Mouse (Mus musculus): ENCODE measurements around the gene Ak2.

The Ak2 gene

DNA sequence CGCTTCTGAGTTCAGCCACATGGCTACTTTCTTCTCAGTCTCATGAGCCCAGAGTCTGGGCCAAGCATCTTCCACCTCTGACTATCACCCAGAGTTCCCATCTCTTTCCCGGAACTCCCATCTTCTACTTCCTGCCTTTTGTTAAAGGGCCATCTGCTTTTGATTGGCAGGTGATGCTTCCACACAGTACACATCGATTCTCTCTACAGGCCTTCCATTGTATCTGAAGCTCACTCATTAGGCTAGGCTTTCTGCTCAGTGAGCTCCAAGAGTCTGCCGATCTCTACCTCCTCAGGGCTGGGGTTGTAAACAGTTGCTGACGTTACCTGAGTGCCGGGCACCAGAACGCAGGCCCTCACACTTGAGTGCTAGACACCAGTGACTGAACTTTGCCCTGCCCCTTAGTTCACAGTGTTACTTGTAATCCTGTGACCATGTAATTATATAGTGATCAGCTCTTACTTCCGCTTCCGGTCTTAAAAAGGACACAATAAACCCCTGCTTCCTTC lies at the start of gene Ak2:
Gene Ak2 (plus strand): TSS at position 459 of the 509 bp plus-strand sequence.
- no peak for DNase-seq

DNA sequence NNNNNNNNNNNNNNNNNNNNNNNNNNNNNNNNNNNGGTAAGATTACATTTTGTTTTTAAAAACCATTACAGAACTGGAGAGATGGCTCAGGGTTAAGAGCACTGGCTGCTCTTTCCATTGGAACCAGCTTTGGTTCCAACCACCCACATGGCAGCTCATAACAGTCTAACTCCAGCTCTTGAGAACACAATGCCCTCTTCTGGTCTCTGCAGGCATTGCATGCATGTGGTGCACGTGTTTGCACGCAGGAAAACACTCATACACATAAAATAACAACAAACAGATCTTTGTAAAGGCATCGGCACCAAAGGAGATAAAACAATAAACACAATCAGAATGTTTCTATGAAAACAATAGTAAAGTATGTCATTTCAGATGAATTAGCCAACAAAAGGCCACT lies 49.4 kb upstream of the Ak2 start:
- no peak for DNase-seq

DNA sequence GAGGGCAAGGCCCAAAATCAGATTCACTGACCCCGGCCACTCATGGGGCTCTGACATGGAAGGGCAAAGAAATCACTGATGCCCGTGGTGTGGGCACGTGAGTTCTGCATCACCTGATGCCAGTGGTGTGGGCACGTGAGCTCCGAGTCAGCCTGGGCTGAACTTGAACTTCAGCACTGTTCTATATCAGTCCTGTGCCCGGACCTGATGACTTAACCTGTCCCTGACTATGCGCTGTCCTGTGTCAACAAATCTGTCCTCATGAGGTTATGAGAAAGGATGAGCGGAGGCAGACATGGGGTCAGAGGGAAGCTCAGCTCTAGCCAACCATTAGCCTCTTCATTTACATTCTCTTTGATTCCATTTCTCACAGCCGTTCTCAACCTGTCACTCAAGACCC lies 45.0 kb upstream of the Ak2 start:
- DNase-seq: no peak

DNA sequence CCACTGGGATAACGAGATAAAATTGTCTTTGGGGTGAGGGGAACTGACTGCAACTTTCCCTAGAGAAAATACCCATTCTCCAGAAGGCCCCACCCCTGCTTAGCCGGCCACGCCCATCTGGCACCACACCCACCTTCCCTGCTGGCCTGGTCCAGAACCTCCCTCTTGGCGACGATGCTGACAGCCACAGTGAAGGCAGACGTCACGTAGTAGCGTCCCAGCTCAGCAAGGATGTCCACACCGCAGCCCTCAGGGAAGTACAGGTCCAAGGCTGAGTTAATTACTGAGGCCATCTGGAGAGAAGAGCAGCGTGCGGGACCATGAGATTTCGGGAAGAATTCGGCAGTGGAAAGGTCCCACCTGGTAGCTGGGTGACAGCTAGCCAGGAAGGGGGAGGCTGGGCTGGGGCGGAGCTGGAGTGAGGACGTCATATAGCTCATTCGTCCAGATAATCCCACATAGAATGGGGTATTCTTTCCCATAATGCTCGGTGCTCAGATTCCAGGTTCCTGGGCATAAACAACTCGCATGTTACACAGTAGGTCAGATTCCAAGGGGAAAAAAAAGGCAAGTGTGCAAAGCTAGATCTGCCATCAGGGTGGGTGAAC lies 44.3 kb upstream of the Ak2 start:
- DNase-seq: peak; percentile 59 to 62

DNA sequence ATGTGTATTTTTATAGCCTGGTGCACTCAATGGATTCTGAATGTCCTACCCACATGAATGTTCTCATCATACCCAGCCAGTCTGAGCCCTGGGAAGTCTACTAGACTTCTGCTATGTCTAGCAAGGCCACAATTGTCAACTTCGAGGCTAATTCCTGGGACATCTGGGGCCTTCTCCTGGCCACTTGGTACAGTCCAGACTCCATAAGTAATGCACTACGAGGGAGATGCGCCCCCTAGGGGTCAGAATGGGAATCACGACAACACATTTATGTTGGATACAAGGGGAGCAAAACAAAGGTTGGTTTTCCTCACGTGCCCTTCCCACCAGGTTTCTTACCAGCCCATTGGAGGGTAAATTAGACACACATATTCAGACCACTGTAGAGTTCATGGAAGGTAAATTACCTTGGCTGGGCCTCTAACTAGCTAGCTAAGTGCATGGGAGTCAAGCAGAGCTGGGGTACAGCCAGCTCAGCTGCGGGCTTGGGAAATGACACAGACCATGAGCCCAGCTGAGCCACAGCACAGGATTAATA lies 43.6 kb upstream of the Ak2 start:
- DNase-seq: peak; percentile 81 to 85

DNA sequence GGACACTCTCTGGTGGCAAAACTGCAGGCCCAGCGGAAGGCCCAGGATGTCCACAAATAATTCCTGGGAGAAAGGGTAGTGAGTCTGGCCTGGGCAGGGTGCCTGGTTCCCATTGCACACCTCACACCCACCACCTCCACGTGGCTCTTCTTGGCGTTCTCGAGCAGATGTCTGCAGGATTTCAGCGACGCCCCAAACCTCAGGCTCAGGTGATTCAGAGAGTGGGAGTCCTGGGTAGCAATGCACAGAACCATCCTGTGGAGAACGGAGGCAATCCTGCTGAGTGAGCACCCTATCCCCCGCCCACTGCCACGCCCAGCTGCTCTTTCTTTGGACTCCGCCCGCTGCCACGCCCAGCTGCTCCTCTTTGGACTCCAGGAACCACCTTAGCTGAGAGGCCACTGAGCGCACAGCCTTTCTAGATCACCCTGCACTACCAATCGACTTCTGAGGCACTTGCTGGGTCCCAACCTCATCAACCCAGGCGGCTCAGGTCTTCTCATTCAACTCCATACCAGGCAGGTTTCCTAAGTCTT lies 42.2 kb upstream of the Ak2 start:
- DNase-seq: no peak

DNA sequence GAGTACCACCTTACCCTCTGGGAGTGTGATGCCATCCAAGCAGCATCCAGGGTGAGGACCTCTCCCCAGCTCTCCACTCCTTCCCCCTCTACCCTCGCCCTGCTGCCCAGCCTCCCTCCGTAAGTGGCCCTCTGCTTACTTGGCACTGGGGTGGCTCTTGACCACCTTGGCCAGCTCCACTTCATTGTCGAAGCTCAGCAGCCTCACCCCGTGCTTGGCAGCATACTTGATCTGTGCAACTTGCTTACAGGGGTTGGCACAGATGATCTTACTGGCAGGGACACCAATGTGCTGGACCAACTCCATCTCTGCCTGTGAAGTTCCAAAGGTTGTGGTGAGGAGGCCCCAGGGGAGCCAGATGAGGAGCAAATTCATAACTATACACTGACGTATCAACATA lies 41.3 kb upstream of the Ak2 start:
- peak; percentile 71 to 87 for DNase-seq

DNA sequence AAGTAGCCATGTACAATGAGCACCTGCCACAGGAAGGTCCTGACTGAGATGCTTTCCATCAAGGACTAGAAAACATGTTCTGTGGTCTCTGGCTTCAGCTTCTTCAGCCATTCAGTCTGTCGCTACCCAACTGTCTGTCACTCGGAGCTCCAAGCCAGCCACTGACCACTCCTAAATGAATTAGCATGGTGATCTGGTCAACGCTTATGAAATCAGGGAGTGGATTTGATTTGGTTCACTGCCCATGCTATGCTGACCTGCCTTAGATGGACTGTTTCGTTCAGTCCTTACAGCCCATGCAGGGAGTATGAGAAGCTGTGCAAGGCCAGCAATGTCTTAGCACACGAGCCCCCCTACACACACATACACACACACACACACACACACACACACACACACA lies 37.9 kb upstream of the Ak2 start:
- no peak for DNase-seq

DNA sequence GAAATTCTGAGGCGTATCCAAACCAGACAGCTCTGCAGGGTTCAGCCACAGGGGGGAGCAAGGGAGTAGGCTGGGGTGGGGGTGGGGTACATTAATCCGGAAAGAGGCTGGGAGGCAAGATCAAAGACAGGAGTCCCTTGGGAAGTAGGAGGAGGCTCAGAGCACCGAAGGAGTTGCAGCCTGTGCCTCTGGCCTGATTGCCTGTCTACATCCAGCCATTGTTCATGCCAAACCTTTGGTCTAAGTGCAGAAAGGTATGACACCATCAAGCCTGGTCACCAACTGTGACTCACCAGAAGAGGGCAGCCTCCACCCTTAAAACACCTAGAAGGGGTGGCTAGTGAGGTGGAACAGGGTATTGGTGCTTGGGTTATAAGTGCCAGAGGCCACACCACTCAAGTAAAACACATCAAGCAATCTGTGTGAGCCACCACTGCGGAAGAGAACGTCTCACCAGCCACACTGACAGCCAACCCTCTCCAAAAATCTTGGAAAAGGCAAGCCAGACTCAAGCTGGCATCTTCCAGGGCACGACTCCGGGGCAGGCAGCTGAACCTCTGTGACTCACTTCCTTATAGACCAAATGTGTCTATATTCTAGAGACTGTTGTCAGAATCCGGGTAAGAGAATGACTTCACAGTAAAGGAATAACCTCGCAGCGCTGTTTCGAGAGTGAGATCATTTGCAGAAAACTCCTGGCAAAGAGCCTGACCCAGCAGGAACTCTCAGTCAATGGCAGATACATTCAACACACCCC lies 34.4 kb upstream of the Ak2 start:
- peak; percentile 77 to 80 for DNase-seq

DNA sequence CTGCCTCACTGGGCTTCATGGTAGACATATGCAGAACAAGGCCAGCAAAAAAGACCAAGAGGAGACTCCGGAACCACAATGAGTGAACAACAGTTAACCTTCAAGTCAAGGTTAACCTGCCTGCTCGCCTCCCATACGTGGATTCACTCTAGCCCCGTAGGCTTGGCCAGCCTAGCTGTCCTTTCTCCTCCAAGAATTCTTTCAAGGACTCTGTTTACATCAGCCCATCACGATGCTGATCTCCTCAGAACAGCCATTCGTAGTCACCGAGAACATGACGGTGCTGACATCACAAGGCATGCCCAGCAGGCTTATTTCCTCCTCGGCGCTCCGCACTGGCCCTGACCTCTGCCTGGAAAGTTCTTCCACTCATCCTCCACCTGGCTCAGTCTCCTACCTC lies 33.6 kb upstream of the Ak2 start:
- DNase-seq: no peak

DNA sequence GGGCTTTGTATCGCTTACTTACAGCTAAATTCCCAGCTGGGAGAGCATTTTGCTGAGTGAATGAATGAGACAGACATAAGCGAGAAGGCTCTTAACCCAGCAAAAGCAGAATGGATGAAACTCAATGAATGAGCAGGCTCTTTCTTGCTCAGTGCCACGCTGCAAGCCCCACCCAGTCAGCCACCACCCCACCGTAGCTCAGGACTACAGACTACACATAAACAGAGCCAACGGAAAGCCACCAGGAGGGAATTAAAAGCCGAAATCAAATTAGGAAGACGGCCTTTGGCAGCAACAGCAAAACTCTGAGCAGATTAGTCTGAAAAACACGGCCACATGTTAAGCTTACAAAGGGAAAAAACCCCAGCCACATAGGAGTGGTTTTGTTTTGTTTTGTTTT lies 32.9 kb upstream of the Ak2 start:
- DNase-seq: peak; percentile 43 to 45

DNA sequence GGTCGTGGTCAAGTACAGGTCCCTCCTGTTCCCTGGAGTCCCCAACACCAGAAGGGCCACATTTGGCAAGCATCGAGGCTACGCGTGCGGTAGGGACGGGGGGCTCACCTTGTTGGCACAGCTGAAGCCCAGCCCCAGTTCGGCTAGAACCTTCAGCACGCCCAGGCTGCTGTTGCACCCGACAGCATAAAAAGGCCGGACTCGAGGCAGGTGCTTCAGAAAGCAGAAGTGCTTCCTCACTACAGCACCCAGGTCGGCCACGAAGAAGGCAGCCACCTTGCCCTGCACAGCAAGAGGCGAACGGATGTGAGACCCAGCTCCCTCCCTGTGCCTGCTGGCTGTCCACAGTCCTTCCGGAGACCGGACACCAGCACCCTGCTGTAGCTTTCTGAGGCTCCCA lies 32.1 kb upstream of the Ak2 start:
- peak in 1 of 2 experiments; percentile 25 for DNase-seq

DNA sequence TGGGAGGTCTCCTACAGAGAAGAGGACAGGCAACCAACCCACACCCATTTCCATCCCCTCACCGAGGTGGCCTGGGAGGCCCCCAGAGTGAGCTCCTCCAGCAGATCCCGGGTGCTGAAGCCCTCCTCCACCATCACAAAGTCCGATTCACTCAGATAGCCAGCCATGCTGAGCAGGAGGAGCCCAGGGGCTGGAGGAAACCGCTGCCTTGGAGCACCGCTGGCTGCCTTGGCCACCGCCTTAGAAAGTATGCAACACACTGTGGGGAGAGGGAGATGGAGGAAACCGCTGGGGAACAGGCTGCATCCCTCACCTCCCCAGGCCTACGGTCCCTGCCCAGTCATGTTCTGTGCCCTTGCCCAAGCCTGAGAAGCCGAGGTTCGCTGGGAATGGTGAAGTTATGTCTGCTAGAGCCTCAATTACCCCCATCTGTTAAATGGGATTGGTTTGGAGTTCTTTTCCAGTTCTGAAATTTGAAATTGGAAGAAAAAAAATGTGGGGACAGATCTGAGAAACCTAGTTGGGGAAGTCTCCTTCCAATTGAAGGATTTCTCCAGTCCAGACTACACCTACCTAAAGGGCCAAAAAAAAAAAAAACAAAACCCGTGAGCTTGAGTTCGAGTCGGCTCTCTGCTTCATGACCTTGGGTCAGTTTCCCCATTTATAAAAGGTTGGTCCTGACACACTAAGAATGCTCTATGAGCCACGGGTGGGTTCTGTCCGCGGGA lies 30.3 kb upstream of the Ak2 start:
- DNase-seq: peak in 1 of 2 experiments; percentile 17

DNA sequence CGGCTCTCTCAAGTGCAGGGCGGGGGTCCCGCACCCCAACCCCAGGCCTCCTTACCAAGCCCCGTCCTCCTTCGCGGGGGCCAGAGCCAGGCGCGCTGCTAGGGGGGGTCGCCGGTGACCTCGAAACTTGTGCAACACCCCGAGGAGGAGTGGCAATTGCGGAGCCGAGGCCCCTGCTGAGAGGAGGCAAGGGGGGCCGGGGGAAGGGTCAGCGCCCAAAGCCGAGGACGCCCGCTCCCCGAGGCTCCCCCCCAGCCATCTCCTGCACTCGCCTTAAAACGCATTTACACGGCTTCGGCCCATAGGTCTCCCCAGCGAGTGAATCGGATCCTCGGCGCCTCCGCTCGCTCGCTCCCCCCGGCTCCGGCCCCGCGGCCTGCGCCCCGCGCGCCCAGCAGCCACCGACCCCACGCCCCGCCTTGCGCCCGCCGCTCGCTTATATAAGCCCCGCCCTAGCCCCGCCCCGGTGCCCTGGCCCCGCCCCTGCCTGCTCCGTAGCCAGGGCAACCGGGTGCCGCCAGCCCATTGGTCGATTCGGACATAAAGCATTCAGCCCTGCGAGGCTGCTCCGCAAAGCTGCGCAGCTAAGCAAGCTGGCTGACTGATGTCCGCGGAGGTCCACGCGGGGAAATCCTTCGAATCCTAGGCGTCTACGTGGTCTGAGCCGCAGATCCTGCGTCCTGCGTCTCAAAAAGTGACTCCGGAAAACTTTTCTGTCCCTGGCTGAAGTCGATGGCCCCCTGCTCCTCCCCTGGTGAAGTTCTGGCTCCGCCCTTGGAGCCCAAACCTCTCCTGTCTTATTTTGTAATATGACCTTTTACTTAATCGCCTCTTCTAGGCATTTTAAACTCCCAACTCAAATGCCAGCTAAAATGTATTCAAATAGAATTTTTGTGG lies 29.5 kb upstream of the Ak2 start, which contains the start of gene Azin2:
Gene Azin2 (minus strand): TSS at position 414 of the 897 bp plus-strand sequence.
- peak; percentile 99 for DNase-seq

DNA sequence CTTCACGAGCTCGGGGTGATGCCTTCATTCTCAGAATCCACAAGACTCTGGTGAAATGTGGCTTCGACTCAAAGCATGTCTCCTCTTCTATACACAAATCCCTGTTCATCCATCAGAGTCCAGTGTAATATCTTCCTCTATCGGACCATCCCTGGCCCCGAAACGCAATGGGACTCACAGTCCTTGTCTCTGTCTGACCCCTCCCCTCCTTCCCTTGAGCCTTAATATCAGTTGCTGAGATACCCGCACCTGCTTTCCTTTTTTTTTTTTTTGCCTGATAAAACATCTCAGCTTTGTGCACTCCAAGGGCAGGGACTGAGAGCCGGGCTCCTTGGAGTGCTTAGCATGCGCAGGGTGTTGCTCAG lies 28.9 kb upstream of the Ak2 start:
- no peak for DNase-seq

DNA sequence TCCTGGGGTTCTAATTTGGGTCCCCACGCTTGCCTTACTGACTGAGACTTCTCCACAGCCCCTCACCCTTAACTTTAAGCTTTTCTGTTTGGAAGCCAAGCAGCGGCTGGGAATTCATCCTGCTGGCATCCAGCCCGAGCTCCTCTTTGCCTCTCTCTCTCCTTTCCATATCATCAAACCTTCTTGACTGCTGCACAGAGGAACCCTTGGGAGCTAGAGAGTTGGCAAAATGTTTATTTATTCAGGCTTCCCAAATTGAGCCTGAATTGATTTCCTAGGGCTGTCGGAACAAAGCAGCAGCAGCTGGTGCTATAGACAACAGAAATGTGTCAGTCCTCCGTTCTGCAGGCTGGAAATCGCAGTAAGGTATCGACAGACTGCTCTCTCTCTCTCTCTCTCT lies 25.0 kb upstream of the Ak2 start:
- peak; percentile 62 to 64 for DNase-seq

DNA sequence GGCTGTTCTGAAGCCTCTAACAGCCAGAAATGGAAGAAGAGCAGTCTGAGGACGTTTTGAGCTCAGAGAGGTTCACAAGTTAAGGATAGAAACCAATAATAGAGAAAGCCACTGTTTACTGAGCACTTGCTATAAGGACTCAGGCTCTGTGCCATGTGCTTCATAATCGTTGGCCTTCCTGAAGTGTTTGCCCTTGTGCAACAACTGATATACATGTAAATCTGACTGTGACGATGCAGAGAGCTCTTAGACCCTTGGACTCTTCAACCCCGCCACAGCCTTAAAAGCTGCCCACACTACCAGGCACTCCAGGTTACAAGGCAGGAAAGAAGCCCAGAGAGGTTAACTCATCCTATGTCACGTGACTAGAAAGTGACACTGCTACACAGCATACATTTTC lies 22.7 kb upstream of the Ak2 start:
- DNase-seq: no peak

DNA sequence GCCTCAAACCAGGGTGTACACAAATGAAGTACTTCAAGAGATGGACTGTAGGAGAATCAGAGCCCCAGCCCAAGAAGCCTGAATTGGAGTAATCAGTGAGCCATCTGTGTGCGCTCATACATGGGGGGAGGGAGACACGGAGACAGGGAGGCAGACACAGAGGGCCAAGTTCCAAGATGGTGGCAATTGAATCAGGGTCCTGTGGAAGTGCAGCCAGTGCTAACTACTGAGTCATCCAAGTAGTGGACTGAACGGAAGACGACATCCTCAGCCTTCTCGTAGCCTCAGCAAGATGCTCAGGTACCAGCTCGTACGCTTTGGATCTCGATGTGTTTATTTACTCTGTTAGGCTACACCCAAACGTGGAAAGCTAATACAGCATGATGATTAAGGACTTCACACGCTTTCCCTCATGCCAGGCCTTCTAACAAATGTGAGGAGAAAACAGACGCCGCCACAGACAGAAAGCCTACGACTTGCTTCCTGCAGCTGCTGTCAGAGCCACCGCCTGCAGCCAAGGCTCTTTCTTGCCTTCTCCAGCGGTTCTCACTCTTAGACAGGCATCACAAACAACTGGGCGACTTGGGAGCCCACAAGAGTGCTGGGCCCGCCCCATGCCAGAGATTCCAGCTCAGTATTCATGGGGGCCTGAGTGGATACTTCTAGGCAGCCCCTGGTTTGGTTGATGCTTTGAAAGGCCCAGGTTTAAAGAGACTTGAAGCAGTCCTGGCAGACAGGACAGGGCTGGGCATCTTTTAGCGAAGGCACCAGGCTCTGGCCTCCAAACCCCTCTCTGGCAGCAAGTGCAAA lies 21.9 kb upstream of the Ak2 start:
- no peak for DNase-seq

DNA sequence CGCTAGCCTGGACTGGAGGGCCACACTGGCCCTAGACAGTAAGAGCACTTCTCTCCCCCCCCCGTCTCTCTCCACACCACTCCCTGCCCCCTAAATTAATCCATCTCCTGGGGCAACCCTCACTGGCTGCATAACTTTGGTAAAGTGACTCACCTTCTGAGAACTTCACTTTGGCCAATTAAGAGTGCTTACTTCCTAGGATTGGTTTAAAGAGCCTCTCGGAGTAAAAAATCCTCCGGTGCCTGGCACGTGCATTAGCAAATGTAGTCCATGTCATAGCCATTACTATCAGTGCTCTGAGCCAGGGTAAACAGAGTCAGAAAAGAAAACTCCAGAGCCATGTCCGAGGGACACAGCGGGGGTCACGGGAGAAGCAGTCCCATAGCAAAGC lies 21.3 kb upstream of the Ak2 start:
- no peak for DNase-seq

DNA sequence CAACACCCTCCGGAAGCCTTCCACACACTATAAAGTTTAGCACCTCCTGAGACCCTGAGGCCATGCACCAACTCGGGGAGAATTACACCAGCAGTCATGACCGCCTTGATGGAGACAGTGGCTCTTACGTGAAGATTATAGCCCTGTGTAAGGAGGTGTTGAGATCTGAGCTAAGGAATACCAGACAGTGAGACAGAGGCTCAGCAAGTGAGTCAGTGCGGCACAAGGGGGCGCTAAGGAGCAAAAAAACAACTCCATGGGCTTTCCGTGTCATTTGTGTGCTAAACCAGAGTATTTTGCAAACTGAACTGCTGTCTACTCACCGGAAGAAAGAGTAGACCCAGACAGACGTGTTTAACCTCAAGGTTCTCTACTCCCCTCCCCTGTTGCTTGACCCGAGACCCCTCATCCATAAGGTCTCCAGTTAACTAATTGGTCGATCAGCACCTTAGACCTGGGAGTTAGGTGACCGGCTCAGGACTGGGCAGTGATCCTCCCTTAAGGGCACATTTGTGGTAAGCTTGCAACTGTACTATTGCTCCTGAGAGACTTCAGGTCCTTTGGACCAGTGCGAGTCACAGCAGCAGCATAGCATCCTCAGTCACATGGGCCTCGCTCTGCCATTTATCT lies 20.6 kb upstream of the Ak2 start:
- peak; percentile 93 to 96 for DNase-seq

DNA sequence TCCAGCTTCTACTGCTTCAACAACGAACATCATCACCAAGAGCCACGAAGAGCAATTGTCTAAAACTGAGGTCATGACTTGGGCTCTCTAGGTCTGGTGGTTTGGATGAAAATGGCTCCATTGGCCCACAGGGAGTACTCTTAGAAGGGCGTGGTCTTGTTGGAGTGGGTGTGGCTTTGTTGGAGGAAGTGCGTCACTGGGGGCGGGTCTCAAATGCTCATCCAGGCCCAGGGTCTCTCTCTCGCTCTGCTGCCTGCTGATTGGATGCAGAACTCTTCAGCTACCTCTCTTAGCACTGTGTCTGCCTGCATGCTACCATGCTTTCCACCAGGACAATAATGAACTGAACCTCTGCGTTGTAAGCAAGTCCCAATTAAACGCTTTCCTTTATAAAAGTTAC lies 17.1 kb upstream of the Ak2 start:
- no peak for DNase-seq

Data from cerebellum, postnatal 10 days (tissue).